Mouse (Mus musculus) hindbrain, embryonic 16.5 days (tissue): ENCODE measurements around the gene Hp. TPM values are rescaled to one million over a fixed set of nuclear protein-coding genes. Genes with fewer than 3 reads are reported as not detected.

Experiments
- ATAC-seq: fragments of 200-750 bp; cut with Nextera tagmentation; 2 replicates; pipeline ENCODE4 v1.8.0; 2017; ENCODE audit warnings: moderate TSS enrichment, moderate library complexity
- H3K27ac ChIP-seq: fragments of 300-500 bp; sonication (generic); 2 replicates; pipeline ENCODE4 v1.5.1; 2014; ENCODE audit warnings: low read depth, mild to moderate bottlenecking, control low read depth, low read length, moderate library complexity
- H3K27me3 ChIP-seq: fragments of 300-500 bp; sonication (generic); replicated peaks from 2 replicates; pipeline ENCODE4 v1.6.1; 2014; ENCODE audit warnings: low read length; ENCODE audit not compliant: control insufficient read depth, insufficient read depth
- H3K36me3 ChIP-seq: fragments of 300-500 bp; sonication (generic); 2 replicates; pipeline ENCODE4 v1.6.1; 2014; ENCODE audit warnings: mild to moderate bottlenecking, low read length, moderate library complexity, mixed read lengths; ENCODE audit not compliant: control insufficient read depth, insufficient read depth
- H3K4me1 ChIP-seq: fragments of 300-500 bp; sonication (generic); 2 replicates; pipeline ENCODE4 v1.6.1; 2014; ENCODE audit warnings: low read depth, low read length; ENCODE audit not compliant: control insufficient read depth, insufficient read depth
- H3K4me2 ChIP-seq: fragments of 300-500 bp; sonication (generic); 2 replicates; pipeline ENCODE4 v1.6.1; 2014; ENCODE audit warnings: mild to moderate bottlenecking, low read length, control low read depth, moderate library complexity
- H3K4me3 ChIP-seq: fragments of 300-500 bp; sonication (generic); 2 replicates; pipeline ENCODE4 v1.5.1; 2014; ENCODE audit warnings: mild to moderate bottlenecking, low read length, control low read depth, moderate library complexity
- H3K9ac ChIP-seq: fragments of 300-500 bp; sonication (generic); 2 replicates; pipeline ENCODE4 v1.6.1; 2014; ENCODE audit warnings: low read depth, mild to moderate bottlenecking, control low read depth, low read length, moderate library complexity
- H3K9me3 ChIP-seq: fragments of 300-500 bp; sonication (generic); 2 replicates; pipeline ENCODE4 v1.6.1; 2014; ENCODE audit warnings: mild to moderate bottlenecking, low read length, moderate library complexity; ENCODE audit not compliant: control insufficient read depth
- WGBS: fragments of 180-500 bp; shearing (Covaris S2); extraction: QIAGEN DNeasy Blood & Tissue Kit; methylation state at CpG from one replicate; pipeline ENCODE4 v1.1.7; 2014; 5-methylcytosine and 5-hydroxymethylcytosine counted together
- polyA plus RNA-seq: library from polyadenylated mRNA; unstranded; fragments of >200 nt; fragmentation: Nextera tagmentation; extraction: Ambion mirVana; gene quantifications from 2 replicates; pipeline ENCODE4 v1.2.1, GENCODE M21; 2015

Gene Hp
- polyA plus RNA-seq, 1 experiment from 2014 or later = 0.79 TPM

GRCm38 (mm10) chr8:109595854-109596253 is 16.9 kb upstream of the Hp start:
- H3K4me3 ChIP-seq = no peak overlapping the region
- no peaks in the 10 kb centered on the region for H3K4me1 ChIP-seq
- H3K36me3 ChIP-seq = peaks cover 6% of the 10 kb centered on the region
- H3K27ac ChIP-seq = no peak overlapping the region
- 50% methylated on average over 8 of the region's 8 CpGs for WGBS
- H3K27me3 ChIP-seq = no peaks in the 10 kb centered on the region
- no peaks in the 10 kb centered on the region for H3K9me3 ChIP-seq
- no peak overlapping the region for H3K9ac ChIP-seq
- no peak overlapping the region for H3K4me2 ChIP-seq
- ATAC-seq = no peak

GRCm38 (mm10) chr8:109593117-109593788 is 14.3 kb upstream of the Hp start:
- no peak overlapping the region for H3K9ac ChIP-seq
- H3K36me3 ChIP-seq = peaks cover 6% of the 10 kb centered on the region
- H3K4me1 ChIP-seq = no peaks in the 10 kb centered on the region
- no peaks in the 10 kb centered on the region for H3K9me3 ChIP-seq
- H3K27ac ChIP-seq = no peak overlapping the region
- ATAC-seq = no peak
- no peaks in the 10 kb centered on the region for H3K27me3 ChIP-seq
- no peak overlapping the region for H3K4me3 ChIP-seq
- 76% methylated on average over 6 of the region's 6 CpGs for WGBS
- H3K4me2 ChIP-seq = no peak overlapping the region

GRCm38 (mm10) chr8:109592164-109592563 is 13.2 kb upstream of the Hp start:
- H3K27ac ChIP-seq = no peak overlapping the region
- no peaks in the 10 kb centered on the region for H3K27me3 ChIP-seq
- H3K4me3 ChIP-seq = no peak overlapping the region
- peaks cover 6% of the 10 kb centered on the region for H3K36me3 ChIP-seq
- no peak for ATAC-seq
- H3K9ac ChIP-seq = no peak overlapping the region
- no peaks in the 10 kb centered on the region for H3K4me1 ChIP-seq
- no peak overlapping the region for H3K4me2 ChIP-seq
- H3K9me3 ChIP-seq = no peaks in the 10 kb centered on the region
- 82% methylated on average over 5 of the region's 5 CpGs for WGBS

DNA sequence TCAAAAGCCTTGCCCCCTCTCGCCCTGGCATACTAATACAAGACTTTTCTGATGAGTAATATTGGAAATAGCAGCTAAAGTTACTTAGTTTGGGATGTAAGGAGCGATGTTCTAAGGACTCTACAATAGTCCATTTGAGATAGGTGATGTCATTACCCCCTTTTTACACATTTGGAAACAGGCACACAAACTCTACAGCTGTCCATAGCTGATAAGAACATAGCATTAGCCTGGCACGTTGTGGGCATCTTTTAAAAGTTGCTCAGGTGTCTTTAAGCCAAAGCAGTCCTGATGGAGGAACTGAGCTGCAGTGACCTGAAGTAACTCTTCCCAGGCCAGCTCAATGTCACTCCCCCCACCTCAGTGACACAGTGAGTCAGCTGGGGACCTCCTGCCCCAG is 12.4 kb upstream of the Hp start:
- ATAC-seq = no peak
- H3K4me1 ChIP-seq = no peaks in the 10 kb centered on the region
- no peak overlapping the region for H3K4me3 ChIP-seq
- no peak overlapping the region for H3K9ac ChIP-seq
- 85% methylated on average over 3 of the region's 3 CpGs for WGBS
- H3K27ac ChIP-seq = no peak overlapping the region
- peaks cover 6% of the 10 kb centered on the region for H3K36me3 ChIP-seq
- H3K27me3 ChIP-seq = no peaks in the 10 kb centered on the region
- no peak overlapping the region for H3K4me2 ChIP-seq
- no peaks in the 10 kb centered on the region for H3K9me3 ChIP-seq

GRCm38 (mm10) chr8:109590901-109591300 is 11.9 kb upstream of the Hp start:
- ATAC-seq = no peak
- H3K27ac ChIP-seq = no peak overlapping the region
- H3K9me3 ChIP-seq = no peaks in the 10 kb centered on the region
- no peak overlapping the region for H3K9ac ChIP-seq
- no peaks in the 10 kb centered on the region for H3K4me1 ChIP-seq
- H3K27me3 ChIP-seq = no peaks in the 10 kb centered on the region
- H3K36me3 ChIP-seq = peaks cover 6% of the 10 kb centered on the region
- no peak overlapping the region for H3K4me3 ChIP-seq
- 85% methylated on average over 9 of the region's 9 CpGs for WGBS
- H3K4me2 ChIP-seq = no peak overlapping the region

DNA sequence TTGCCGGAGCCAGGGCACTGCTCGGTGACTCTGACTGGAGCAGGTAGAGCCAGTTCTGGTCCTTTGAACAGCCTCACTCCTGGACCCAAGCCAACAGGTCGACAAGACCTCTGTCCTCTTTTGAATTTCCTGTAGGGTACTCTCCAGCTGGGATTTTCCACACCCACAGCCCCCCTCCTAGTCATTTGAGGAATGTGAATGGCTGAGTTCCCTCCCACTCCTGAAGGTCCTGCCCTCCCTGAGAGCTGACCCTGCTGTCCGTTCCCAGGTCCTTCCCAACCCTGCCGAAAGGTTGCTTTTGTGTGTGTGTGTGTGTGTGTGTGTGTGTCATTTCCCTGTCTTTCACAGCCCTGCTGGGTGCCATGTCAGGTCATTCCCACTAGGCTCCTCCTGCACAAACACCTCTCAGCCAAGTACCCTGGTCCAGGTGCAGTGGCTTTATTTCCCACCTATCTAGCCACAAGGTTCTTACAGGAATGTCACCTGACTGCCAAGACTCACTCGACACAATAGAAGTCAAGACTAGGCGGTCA is 8.1 kb upstream of the Hp start:
- ATAC-seq = no peak
- Histone ChIP-seq H3K9ac (no peak overlapping the region), H3K27ac (no peak overlapping the region), H3K27me3 (no peaks in the 10 kb centered on the region), H3K4me3 (no peak overlapping the region), H3K4me2 (no peak overlapping the region), H3K36me3 (no peaks in the 10 kb centered on the region; the same call in 1 of the 2 replicates), H3K9me3 (no peaks in the 10 kb centered on the region; the same call in 1 of the 2 replicates), H3K4me1 (no peaks in the 10 kb centered on the region)
- 71% methylated on average over 7 of the region's 7 CpGs for WGBS

DNA sequence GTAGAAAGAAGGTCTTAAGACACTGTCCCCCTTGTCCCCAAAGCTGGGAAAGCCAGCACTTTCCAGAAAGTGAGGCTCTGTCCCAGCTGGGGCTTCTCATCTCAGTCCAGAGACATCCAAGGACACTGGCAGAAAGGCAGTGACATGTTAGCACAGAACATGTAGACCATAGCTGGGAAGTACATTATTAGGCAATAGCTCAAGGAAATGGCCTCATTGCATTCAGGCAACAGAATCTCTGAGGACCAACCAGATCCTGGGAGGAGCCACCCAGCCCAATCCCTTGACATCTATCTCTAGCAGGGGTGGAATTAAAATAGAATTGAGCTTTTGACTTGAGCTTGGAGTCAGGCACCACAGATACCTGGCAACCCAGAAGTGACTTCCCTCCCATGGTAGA is 6.7 kb upstream of the Hp start:
- no peak overlapping the region for H3K4me2 ChIP-seq
- no peaks in the 10 kb centered on the region; the same call in 1 of the 2 replicates for H3K9me3 ChIP-seq
- no peaks in the 10 kb centered on the region for H3K27me3 ChIP-seq
- H3K4me3 ChIP-seq = no peak overlapping the region
- no peak overlapping the region for H3K27ac ChIP-seq
- H3K36me3 ChIP-seq = no peaks in the 10 kb centered on the region
- ATAC-seq = no peak
- no peaks in the 10 kb centered on the region for H3K4me1 ChIP-seq
- H3K9ac ChIP-seq = no peak overlapping the region

DNA sequence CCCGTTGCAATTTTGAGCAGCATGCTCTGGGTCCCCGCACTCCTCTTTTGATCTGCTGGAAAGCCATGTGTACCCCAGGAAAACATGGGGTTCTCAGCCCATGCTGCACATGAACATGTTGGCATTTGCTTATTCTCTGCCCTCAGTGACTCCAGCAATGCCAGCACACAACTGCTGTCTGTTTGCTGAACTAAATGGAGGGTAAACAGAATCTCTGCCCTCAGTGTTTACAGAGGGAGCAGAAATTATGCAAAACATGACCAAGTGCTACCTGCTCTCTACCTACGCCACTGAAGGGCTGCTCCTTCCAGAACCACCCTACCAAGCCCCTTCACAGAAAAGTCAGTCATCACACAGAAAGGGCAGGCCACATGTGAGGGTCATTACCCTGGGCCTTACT is 5.9 kb upstream of the Hp start:
- no peak for ATAC-seq
- Histone ChIP-seq H3K36me3 (no peaks in the 10 kb centered on the region), H3K4me2 (no peak overlapping the region), H3K4me3 (no peak overlapping the region), H3K27me3 (no peaks in the 10 kb centered on the region), H3K9ac (no peak overlapping the region), H3K9me3 (no peaks in the 10 kb centered on the region; the same call in 1 of the 2 replicates), H3K4me1 (no peaks in the 10 kb centered on the region), H3K27ac (no peak overlapping the region)
- 90% methylated on average over 3 of the region's 3 CpGs for WGBS

DNA sequence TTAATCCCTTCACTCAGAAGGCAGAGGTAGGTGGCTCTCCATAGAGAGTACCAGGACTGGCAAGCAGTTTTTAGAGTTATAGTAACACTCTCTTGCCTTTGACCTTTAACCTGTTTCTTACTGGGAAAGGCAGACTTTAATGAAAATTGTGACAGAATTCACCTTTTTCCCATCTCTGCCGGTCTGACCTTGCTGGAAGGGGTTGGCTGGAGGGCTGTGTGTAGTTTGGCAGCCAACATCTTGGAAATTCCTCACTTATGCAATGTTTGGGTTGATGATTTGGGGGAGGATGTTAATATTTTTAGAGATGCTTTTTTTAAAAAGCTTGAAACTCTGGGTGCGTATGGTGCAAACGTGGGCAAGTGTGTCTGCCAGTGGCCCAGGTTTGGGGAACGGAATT is 5.3 kb upstream of the Hp start:
- ATAC-seq = no peak
- WGBS = 86% methylated on average over 4 of the region's 4 CpGs
- Histone ChIP-seq H3K36me3 (no peaks in the 10 kb centered on the region), H3K4me1 (no peaks in the 10 kb centered on the region), H3K9me3 (no peaks in the 10 kb centered on the region; the same call in 1 of the 2 replicates), H3K27ac (no peak overlapping the region), H3K4me3 (no peak overlapping the region), H3K27me3 (no peaks in the 10 kb centered on the region), H3K4me2 (no peak overlapping the region), H3K9ac (no peak overlapping the region)
